ENCODE assay signal across 8 mouse cellular contexts in the genomic region with DNA sequence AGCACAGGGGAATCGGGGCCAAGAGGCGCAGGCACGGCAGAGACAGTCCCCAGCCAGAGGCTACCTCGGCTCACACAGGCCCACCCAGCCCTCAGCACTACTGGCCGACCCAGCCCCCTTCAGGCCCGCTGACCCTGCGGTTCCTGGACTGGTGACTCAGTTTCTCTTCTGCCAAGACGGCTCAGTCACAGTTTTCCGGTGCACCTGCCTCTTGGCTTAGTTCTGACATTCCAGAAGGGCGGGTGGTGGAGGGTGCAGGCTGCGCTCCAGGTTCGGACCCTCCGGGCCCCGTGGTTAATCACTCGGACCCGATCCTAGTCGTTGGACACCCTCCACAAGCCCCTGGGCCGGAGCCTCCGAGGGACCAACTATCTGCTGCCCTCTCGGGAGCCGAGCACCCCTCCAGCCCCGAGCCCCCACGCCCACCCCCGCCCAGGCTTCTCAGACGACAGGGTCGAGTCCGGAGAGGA. TPM values are rescaled to one million over a fixed set of nuclear protein-coding genes. Genes with fewer than 3 reads are reported as not detected.
DNase-seq lines count a peak whose midpoint lies in the region; ATAC-seq and TF ChIP-seq lines count a peak whose summit lies in the region.

No protein-coding gene starts in this region.

- no peak overlapping the region for H3K27ac ChIP-seq in ES-E14 (ENCODE audit: insufficient read depth, low read depth, low read length, poor library complexity, severe bottlenecking)
- peak overlapping the region; percentile 94 for H3K27ac ChIP-seq in embryonic facial prominence, embryonic 14.5 days (replicated peaks; ENCODE audit: low read depth, low read length)
- H3K27ac ChIP-seq in intestine, postnatal 0 days (ENCODE audit: low read depth, low read length): peak overlapping the region; percentile 94
- peak overlapping the region; percentile 96 for H3K27ac ChIP-seq in midbrain, embryonic 14.5 days (replicated peaks; ENCODE audit: low read depth, low read length)

- TF ChIP-seq CTCF in intestine, postnatal 0 days (IDR thresholded peaks at IDR 0.05; ENCODE audit: low read depth): no peak

- H3K4me1 ChIP-seq in ES-E14 (ENCODE audit: control insufficient read depth in 2 of 2, insufficient read depth in 2 of 2, low read length in 2 of 2, poor library complexity in 1 of 2): 0 out of 4 replicates have a peak, but pooled peaks cover 0 to 2% of the 10 kb centered on the region in 2 experiments
- peaks cover 10% of the 10 kb centered on the region for H3K4me1 ChIP-seq in embryonic facial prominence, embryonic 14.5 days (ENCODE audit: control insufficient read depth, insufficient read depth, low read length)
- peaks cover 3% of the 10 kb centered on the region; the same call in 1 of the 2 replicates for H3K4me1 ChIP-seq in intestine, postnatal 0 days (replicated peaks; ENCODE audit: control insufficient read depth, insufficient read depth, low read length)
- H3K4me1 ChIP-seq in midbrain, embryonic 14.5 days (ENCODE audit: control insufficient read depth, insufficient read depth, low read length): peaks cover 15% of the 10 kb centered on the region

- DNase-seq in kidney, adult 11 months: peak; percentile 25
- DNase-seq in kidney, postnatal 14 days: no peak
- DNase-seq in ES-E14 (ENCODE audit: low read depth, low spot score): no peak
- DNase-seq in embryonic facial prominence, embryonic 14.5 days (ENCODE audit: low spot score): no peak
- DNase-seq in midbrain, embryonic 14.5 days: no peak
- no peak for DNase-seq in ovary, adult 18-20 months (ENCODE audit: low spot score)
- DNase-seq in right cerebral cortex, adult 18-20 months: no peak

- in situ Hi-C loops in ES-E14 (cut with MboI; ENCODE audit: low sequenced_read_pairs in 2 of 2, unreplicated experiment in 2 of 2): no loop called here

- H3K9ac ChIP-seq in ES-E14 (ENCODE audit: insufficient read depth, low read depth, low read length, poor library complexity, severe bottlenecking): peak overlapping the region; percentile 83
- peak overlapping the region; percentile 91 for H3K9ac ChIP-seq in embryonic facial prominence, embryonic 14.5 days (ENCODE audit: low read depth, low read length)
- peak overlapping the region; percentile 90 for H3K9ac ChIP-seq in intestine, postnatal 0 days (ENCODE audit: low read depth, low read length)
- H3K9ac ChIP-seq in midbrain, embryonic 14.5 days (replicated peaks; ENCODE audit: low read length): peak overlapping the region; percentile 97

- no peaks in the 10 kb centered on the region for H3K9me3 ChIP-seq in ES-E14 (ENCODE audit: control insufficient read depth, insufficient read depth, low read depth, low read length)
- no peaks in the 10 kb centered on the region for H3K9me3 ChIP-seq in embryonic facial prominence, embryonic 14.5 days (ENCODE audit: control insufficient read depth, low read length)
- no peaks in the 10 kb centered on the region for H3K9me3 ChIP-seq in intestine, postnatal 0 days (ENCODE audit: control insufficient read depth)
- no peaks in the 10 kb centered on the region for H3K9me3 ChIP-seq in midbrain, embryonic 14.5 days (ENCODE audit: control insufficient read depth, low read length)

- H3K36me3 ChIP-seq in ES-E14 (ENCODE audit: control insufficient read depth, insufficient read depth, low read length, poor library complexity, severe bottlenecking): peaks cover 27% of the 10 kb centered on the region; the same call in 1 of the 2 replicates
- peaks cover 35% of the 10 kb centered on the region for H3K36me3 ChIP-seq in embryonic facial prominence, embryonic 14.5 days (ENCODE audit: control insufficient read depth, insufficient read depth, low read length)
- H3K36me3 ChIP-seq in intestine, postnatal 0 days (ENCODE audit: control insufficient read depth, insufficient read depth): peaks cover 32% of the 10 kb centered on the region
- H3K36me3 ChIP-seq in midbrain, embryonic 14.5 days (ENCODE audit: control insufficient read depth, insufficient read depth, low read length): peaks cover 32% of the 10 kb centered on the region

- H3K4me2 ChIP-seq in embryonic facial prominence, embryonic 14.5 days (ENCODE audit: low read depth, low read length): peak overlapping the region; percentile 89
- H3K4me2 ChIP-seq in intestine, postnatal 0 days (replicated peaks; ENCODE audit: low read depth): peak overlapping the region; percentile 91
- H3K4me2 ChIP-seq in midbrain, embryonic 14.5 days (ENCODE audit: low read length): peak overlapping the region; percentile 97

- 1% methylated on average over 19 of the region's 27 CpGs for WGBS in embryonic facial prominence, embryonic 14.5 days
- 0% methylated on average over 25 of the region's 27 CpGs for WGBS in intestine, postnatal 0 days
- 1% methylated on average over 23 of the region's 27 CpGs for WGBS in midbrain, embryonic 14.5 days

- peak; percentile 27 for ATAC-seq in embryonic facial prominence, embryonic 14.5 days (ENCODE audit: low read depth)
- ATAC-seq in intestine, postnatal 0 days: peak; percentile 12; the same call in 1 of the 2 replicates
- ATAC-seq in midbrain, embryonic 14.5 days (ENCODE audit: low FRiP score, low TSS enrichment): peak; percentile 54

- peak overlapping the region; percentile 70 to 99 for H3K4me3 ChIP-seq in ES-E14 (ENCODE audit: insufficient read depth in 1 of 2, low read depth in 1 of 2, low read length in 2 of 2, poor library complexity in 1 of 2, severe bottlenecking in 1 of 2)
- peak overlapping the region; percentile 65 for H3K4me3 ChIP-seq in embryonic facial prominence, embryonic 14.5 days (ENCODE audit: low read depth, low read length)
- peak overlapping the region; percentile 92 for H3K4me3 ChIP-seq in intestine, postnatal 0 days (ENCODE audit: low read depth, low read length)
- H3K4me3 ChIP-seq in midbrain, embryonic 14.5 days (replicated peaks; ENCODE audit: low read depth, low read length): peak overlapping the region; percentile 94

- no peaks in the 10 kb centered on the region for H3K27me3 ChIP-seq in embryonic facial prominence, embryonic 14.5 days (replicated peaks; ENCODE audit: control insufficient read depth, insufficient read depth, low read length)
- no peaks in the 10 kb centered on the region for H3K27me3 ChIP-seq in intestine, postnatal 0 days (replicated peaks; ENCODE audit: control insufficient read depth, insufficient read depth, low read length)
- no peaks in the 10 kb centered on the region for H3K27me3 ChIP-seq in midbrain, embryonic 14.5 days (ENCODE audit: control insufficient read depth, insufficient read depth, low read length)

TF ChIP-seq in ES-E14, 5 proteins besides CTCF, POLR2A, EP300 and RAD21:
- no peak for TF ChIP-seq HCFC1 (IDR thresholded peaks at IDR 0.05; ENCODE audit: borderline replicate concordance, insufficient read depth, low read length)
TF ChIP-seq in ES-E14: peak in this region for 0.

RNA-seq across cellular contexts. Expression of a gene that starts 0.7 kb away (rescaled TPM):
- 20.3 and 22.5 TPM in 2 replicates for total RNA-seq in ES-E14 (2012; rRNA removed)
- 44.3 and 46.3 TPM in 2 replicates for polyA plus RNA-seq in embryonic facial prominence, embryonic 14.5 days (2014; fragmentation: Nextera tagmentation; extraction: Ambion mirVana)
- 23.6 and 23.8 TPM in 2 replicates for polyA plus RNA-seq in intestine, postnatal 0 days (2015; fragmentation: Nextera tagmentation; extraction: Ambion mirVana)
- polyA plus RNA-seq in midbrain, embryonic 14.5 days (2014; fragmentation: Nextera tagmentation; extraction: Ambion mirVana): 67.5 and 73.1 TPM in 2 replicates

RNA-seq across cellular contexts. Expression of a gene that starts 11.6 kb away (rescaled TPM):
- 0.11 and 0.27 TPM in 2 replicates for total RNA-seq in ES-E14 (2012; rRNA removed)
- 235 and 334 TPM in 2 replicates for polyA plus RNA-seq in embryonic facial prominence, embryonic 14.5 days (2014; fragmentation: Nextera tagmentation; extraction: Ambion mirVana)
- 0.05 and 0.24 TPM in 2 replicates for polyA plus RNA-seq in intestine, postnatal 0 days (2015; fragmentation: Nextera tagmentation; extraction: Ambion mirVana)
- 0.39 TPM in 1 of 2 replicates, not detected in the other for polyA plus RNA-seq in midbrain, embryonic 14.5 days (2014; fragmentation: Nextera tagmentation; extraction: Ambion mirVana)

RNA-seq across cellular contexts. Expression of a gene that starts 12.6 kb away (rescaled TPM):
- total RNA-seq in ES-E14 (2012; rRNA removed): 125 and 133 TPM in 2 replicates
- 127 and 130 TPM in 2 replicates for polyA plus RNA-seq in embryonic facial prominence, embryonic 14.5 days (2014; fragmentation: Nextera tagmentation; extraction: Ambion mirVana)
- polyA plus RNA-seq in intestine, postnatal 0 days (2015; fragmentation: Nextera tagmentation; extraction: Ambion mirVana): 70.3 and 76.5 TPM in 2 replicates
- 118 and 135 TPM in 2 replicates for polyA plus RNA-seq in midbrain, embryonic 14.5 days (2014; fragmentation: Nextera tagmentation; extraction: Ambion mirVana)

RNA-seq across cellular contexts. Expression of a gene that starts 28.7 kb away (rescaled TPM):
- total RNA-seq in ES-E14 (2012; rRNA removed): 72.3 and 80.1 TPM in 2 replicates
- polyA plus RNA-seq in embryonic facial prominence, embryonic 14.5 days (2014; fragmentation: Nextera tagmentation; extraction: Ambion mirVana): 49.8 and 54.8 TPM in 2 replicates
- polyA plus RNA-seq in intestine, postnatal 0 days (2015; fragmentation: Nextera tagmentation; extraction: Ambion mirVana): 19.4 and 22.0 TPM in 2 replicates
- 51.8 and 73.2 TPM in 2 replicates for polyA plus RNA-seq in midbrain, embryonic 14.5 days (2014; fragmentation: Nextera tagmentation; extraction: Ambion mirVana)

RNA-seq across cellular contexts. Expression of a gene that starts 46.0 kb away (rescaled TPM):
- 22.1 and 27.8 TPM in 2 replicates for total RNA-seq in ES-E14 (2012; rRNA removed)
- 26.4 and 28.9 TPM in 2 replicates for polyA plus RNA-seq in embryonic facial prominence, embryonic 14.5 days (2014; fragmentation: Nextera tagmentation; extraction: Ambion mirVana)
- polyA plus RNA-seq in intestine, postnatal 0 days (2015; fragmentation: Nextera tagmentation; extraction: Ambion mirVana): 15.1 and 17.0 TPM in 2 replicates
- 19.6 and 22.1 TPM in 2 replicates for polyA plus RNA-seq in midbrain, embryonic 14.5 days (2014; fragmentation: Nextera tagmentation; extraction: Ambion mirVana)

Comparison
In these comparisons a context has a peak if more than half of its experiments do, and no peak if none do; other contexts are left out.
1. RNA of a gene that starts 11.6 kb away (polyA plus RNA-seq): 235 to 334 TPM in embryonic facial prominence, embryonic 14.5 days; 0.39 TPM in midbrain, embryonic 14.5 days and 0.05 to 0.24 TPM in intestine, postnatal 0 days; every median in the first group is over 100 times any median in the second.
2. Peak in every context shown above with its lines, with median percentiles within 50 percentile points of each other: H3K4me3 ChIP-seq, H3K9ac ChIP-seq, ATAC-seq and H3K4me2 ChIP-seq.